Mouse (Mus musculus): ENCODE measurements around the gene Rab4a. TPM values are rescaled to one million over a fixed set of nuclear protein-coding genes. Genes with fewer than 3 reads are reported as not detected.
A peak's percentile ranks its signal among the peaks of the same experiment; 100 is the strongest.

The Rab4a gene
- polyA plus RNA-seq, 1 experiment: not detected

DNA sequence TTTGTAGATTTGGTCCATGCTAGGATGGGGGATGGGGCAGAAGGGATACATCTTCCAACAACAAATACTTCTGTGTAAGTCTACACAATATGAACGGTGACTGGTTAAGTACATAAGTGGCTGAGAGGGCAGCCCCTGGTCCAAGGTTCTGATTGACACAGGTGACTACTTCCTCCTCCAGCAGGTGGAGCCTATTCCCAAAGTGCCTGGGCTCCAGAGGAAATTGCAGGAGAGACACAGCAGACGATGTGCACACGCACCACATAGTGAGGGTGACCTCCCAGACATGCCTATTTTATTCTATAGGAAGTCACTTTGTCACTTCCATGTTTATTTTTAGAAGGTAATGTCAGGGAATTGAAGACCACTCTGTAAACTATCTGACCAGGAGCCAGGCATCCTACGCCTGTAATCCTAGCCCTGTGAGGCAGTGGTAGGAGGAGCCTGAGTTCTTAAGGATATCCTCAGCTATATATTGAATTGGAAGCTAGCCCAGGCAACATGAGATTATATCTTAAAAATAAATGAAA lies 75.1 kb downstream of the Rab4a start:
- Histone ChIP-seq H3K4me3 (ENCODE audit: insufficient read depth, low read depth, low read length) (no peak overlapping the region), H3K4me1 (ENCODE audit: control insufficient read depth, insufficient read depth, low read length) (peaks cover 64% of the 10 kb centered on the region), H3K27ac (ENCODE audit: insufficient read depth, low read depth, low read length) (peak overlapping the region; percentile 87)
- TF ChIP-seq CTCF (IDR thresholded peaks at IDR 0.05; ENCODE audit: insufficient read depth, low read depth, low read length): no peak
- WGBS: 42% methylated on average over 4 of the region's 4 CpGs

DNA sequence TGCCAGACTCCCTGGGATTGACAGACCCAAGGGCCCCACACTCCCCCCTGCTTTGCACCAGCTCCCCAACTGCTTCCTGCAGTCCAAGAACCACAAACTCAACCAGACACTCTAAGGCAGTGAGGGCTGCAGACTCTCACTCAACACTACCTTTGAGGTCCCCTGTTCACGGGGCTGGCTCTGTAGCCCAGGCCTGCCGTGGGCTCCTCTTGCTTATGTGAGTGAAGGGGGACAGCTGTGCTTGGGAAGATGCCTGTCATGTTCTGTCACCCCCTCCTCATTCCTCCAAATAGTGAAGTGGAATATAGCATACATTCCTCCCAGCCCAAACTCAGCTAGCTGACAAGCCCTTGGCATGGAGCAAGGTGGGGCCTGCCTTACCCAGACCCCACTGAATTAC lies 76.6 kb downstream of the Rab4a start:
- Histone ChIP-seq H3K4me1 (ENCODE audit: control insufficient read depth, insufficient read depth, low read length) (peaks cover 66% of the 10 kb centered on the region), H3K27ac (ENCODE audit: insufficient read depth, low read depth, low read length) (peak overlapping the region; percentile 93), H3K4me3 (ENCODE audit: insufficient read depth, low read depth, low read length) (no peak overlapping the region)
- TF ChIP-seq POLR2A (IDR thresholded peaks at IDR 0.05; ENCODE audit: insufficient read depth, low read depth, low read length) (no peak), CTCF (IDR thresholded peaks at IDR 0.05; ENCODE audit: insufficient read depth, low read depth, low read length) (no peak)
- WGBS: 67% methylated on average over 2 of the region's 2 CpGs

DNA sequence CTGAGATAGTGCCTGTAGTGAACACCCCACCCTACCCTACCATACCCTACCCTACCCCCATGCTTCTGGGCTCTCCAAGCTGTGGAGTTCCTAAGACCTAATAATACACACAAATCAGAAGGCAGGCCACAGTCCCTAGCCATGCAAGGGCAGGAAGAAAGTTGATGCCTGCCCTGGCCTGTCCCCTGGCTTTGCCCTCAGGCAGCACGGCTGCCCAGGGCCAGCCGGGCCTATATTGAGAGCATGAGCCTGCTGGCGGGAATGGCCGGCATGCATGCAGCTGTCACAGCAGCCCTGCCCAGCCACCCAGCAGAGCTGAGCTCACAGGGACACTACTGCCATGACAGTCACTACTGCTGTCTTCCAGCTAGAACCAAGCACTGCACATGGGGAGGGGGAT lies 77.3 kb downstream of the Rab4a start:
- peaks cover 63% of the 10 kb centered on the region for H3K4me1 ChIP-seq (ENCODE audit: control insufficient read depth, insufficient read depth, low read length)
- H3K27ac ChIP-seq (ENCODE audit: insufficient read depth, low read depth, low read length): peak overlapping the region; percentile 93
- H3K4me3 ChIP-seq (ENCODE audit: insufficient read depth, low read depth, low read length): no peak overlapping the region
- no peak for TF ChIP-seq POLR2A (IDR thresholded peaks at IDR 0.05; ENCODE audit: insufficient read depth, low read depth, low read length)
- TF ChIP-seq CTCF (IDR thresholded peaks at IDR 0.05; ENCODE audit: insufficient read depth, low read depth, low read length): no peak
- WGBS: 51% methylated on average over 4 of the region's 4 CpGs

Other genes starting within 250 kb of the Rab4a start
- not detected in 2 replicates for gene Rhou, start 152.1 kb upstream of the Rab4a start, polyA plus RNA-seq (2012; ENCODE audit: insufficient read depth, insufficient read length, low replicate concordance, missing spikeins)
- gene Ccsap, start 54.2 kb downstream of the Rab4a start, polyA plus RNA-seq (2012; ENCODE audit: insufficient read depth, insufficient read length, low replicate concordance, missing spikeins): not detected in 2 replicates
- gene Acta1, start 88.8 kb downstream of the Rab4a start, polyA plus RNA-seq (2012; ENCODE audit: insufficient read depth, insufficient read length, low replicate concordance, missing spikeins): not detected in 2 replicates
- gene Nup133, start 143.3 kb downstream of the Rab4a start, polyA plus RNA-seq (2012; ENCODE audit: insufficient read depth, insufficient read length, low replicate concordance, missing spikeins): not detected in 2 replicates
- not detected in 2 replicates for gene Abcb10, start 177.1 kb downstream of the Rab4a start, polyA plus RNA-seq (2012; ENCODE audit: insufficient read depth, insufficient read length, low replicate concordance, missing spikeins)
- gene Taf5l, start 215.4 kb downstream of the Rab4a start, polyA plus RNA-seq (2012; ENCODE audit: insufficient read depth, insufficient read length, low replicate concordance, missing spikeins): not detected in 2 replicates
- not detected in 2 replicates for gene Urb2, start 215.5 kb downstream of the Rab4a start, polyA plus RNA-seq (2012; ENCODE audit: insufficient read depth, insufficient read length, low replicate concordance, missing spikeins)

Measured in olfactory bulb, adult 2 months (tissue).